Mouse (Mus musculus): ENCODE measurements around the gene Tsen2. TPM values are rescaled to one million over a fixed set of nuclear protein-coding genes. Genes with fewer than 3 reads are reported as not detected.

Gene Tsen2
- total and polyA plus RNA-seq, 2 experiments from 2014 or later: 33.7 to 34.4 TPM

DNA sequence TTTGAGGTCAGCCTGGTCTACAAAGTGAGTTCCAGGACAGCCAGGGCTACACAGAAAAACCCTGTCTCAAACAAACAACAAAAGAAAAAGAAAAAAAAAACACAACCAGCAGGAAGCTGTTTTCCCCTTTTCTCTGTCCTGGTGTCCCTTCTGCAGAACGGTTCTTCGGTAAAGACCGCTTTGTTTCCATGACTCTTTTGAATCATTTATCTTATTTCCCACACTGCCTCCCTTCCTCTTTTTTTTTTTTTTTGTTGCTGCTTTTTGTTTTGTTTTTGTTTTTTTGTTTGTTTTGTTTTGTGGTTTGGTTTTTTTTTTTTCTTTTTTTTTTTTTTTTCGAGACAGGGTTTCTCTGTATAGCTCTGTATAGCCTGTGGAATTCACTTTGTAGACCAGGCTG, 48.8 kb downstream of the Tsen2 start:
- no peaks in the 10 kb centered on the region for H3K27me3 ChIP-seq (ENCODE audit: insufficient read depth, low read length)
- ATAC-seq (no peak), DNase-seq (no peak)
- H3K9me3 ChIP-seq (ENCODE audit: low read length): no peaks in the 10 kb centered on the region
- H3K27ac ChIP-seq (ENCODE audit: low read depth, low read length): no peak overlapping the region
- no peak for TF ChIP-seq CTCF (IDR thresholded peaks at IDR 0.05; ENCODE audit: low read depth)
- H3K9ac ChIP-seq: no peak overlapping the region
- H3K36me3 ChIP-seq (ENCODE audit: insufficient read depth): no peaks in the 10 kb centered on the region
- no peaks in the 10 kb centered on the region for H3K4me1 ChIP-seq (ENCODE audit: insufficient read depth)
- H3K4me3 ChIP-seq (ENCODE audit: low read depth, low read length): no peak overlapping the region
- H3K4me2 ChIP-seq (ENCODE audit: low read depth): no peak overlapping the region
- WGBS: 77% methylated on average over 4 of the region's 4 CpGs

- ATAC-seq: no peak
- no peak for TF ChIP-seq CTCF (IDR thresholded peaks at IDR 0.05; ENCODE audit: low read depth)
Measured at GRCm38 (mm10) chr6:115594463-115594862, 50.0 kb downstream of the Tsen2 start.

GRCm38 (mm10) chr6:115595667-115596066, 51.2 kb downstream of the Tsen2 start:
- DNase-seq: no peak
- no peak overlapping the region for H3K4me3 ChIP-seq (ENCODE audit: low read depth, low read length)
- H3K9me3 ChIP-seq (ENCODE audit: low read length): no peaks in the 10 kb centered on the region
- no peak overlapping the region for H3K4me2 ChIP-seq (ENCODE audit: low read depth)
- H3K9ac ChIP-seq: no peak overlapping the region
- WGBS: 67% methylated on average over 3 of the region's 3 CpGs
- H3K27me3 ChIP-seq (ENCODE audit: insufficient read depth, low read length): no peaks in the 10 kb centered on the region
- no peak for ATAC-seq
- H3K27ac ChIP-seq (ENCODE audit: low read depth, low read length): no peak overlapping the region
- TF ChIP-seq CTCF (IDR thresholded peaks at IDR 0.05; ENCODE audit: low read depth): no peak
- no peaks in the 10 kb centered on the region for H3K36me3 ChIP-seq (ENCODE audit: insufficient read depth)
- H3K4me1 ChIP-seq (ENCODE audit: insufficient read depth): no peaks in the 10 kb centered on the region

More at GRCm38 (mm10) chr6:115594463-115594862, 50.0 kb downstream of the Tsen2 start:
- Histone ChIP-seq H3K27ac (ENCODE audit: low read depth, low read length) (no peak overlapping the region), H3K4me3 (ENCODE audit: low read depth, low read length) (no peak overlapping the region), H3K4me1 (ENCODE audit: insufficient read depth) (no peaks in the 10 kb centered on the region), H3K27me3 (ENCODE audit: insufficient read depth, low read length) (no peaks in the 10 kb centered on the region), H3K36me3 (ENCODE audit: insufficient read depth) (no peaks in the 10 kb centered on the region), H3K4me2 (ENCODE audit: low read depth) (no peak overlapping the region), H3K9ac (no peak overlapping the region), H3K9me3 (ENCODE audit: low read length) (no peaks in the 10 kb centered on the region)
- DNase-seq: no peak
- WGBS: 86% methylated on average over 3 of the region's 3 CpGs

DNA sequence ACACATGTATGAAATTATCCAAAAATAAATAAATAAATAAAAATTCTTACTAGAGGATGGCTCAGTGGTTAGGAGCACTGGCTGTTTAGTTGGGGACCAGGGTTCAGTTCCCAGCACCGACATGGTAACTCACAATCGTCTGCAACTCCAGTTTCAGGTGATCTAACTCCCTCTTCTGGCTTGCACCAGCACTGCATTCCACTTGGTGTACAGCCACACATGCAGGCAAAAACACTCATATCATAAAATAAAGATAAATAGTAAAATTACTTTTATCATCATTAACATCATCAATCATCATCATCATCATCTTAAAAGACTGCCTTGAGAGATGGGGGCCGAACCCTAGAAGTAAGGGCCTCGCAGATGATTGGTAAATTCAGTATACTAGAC, 56.9 kb downstream of the Tsen2 start:
- 0 out of 2 replicates have a peak, but pooled peaks cover 4% of the 10 kb centered on the region for H3K36me3 ChIP-seq (ENCODE audit: insufficient read depth)
- no peak for DNase-seq
- peak; percentile 37; the same call in 1 of the 2 replicates for TF ChIP-seq CTCF (IDR thresholded peaks at IDR 0.05; ENCODE audit: low read depth)
- H3K9me3 ChIP-seq (ENCODE audit: low read length): no peaks in the 10 kb centered on the region
- no peaks in the 10 kb centered on the region for H3K27me3 ChIP-seq (ENCODE audit: insufficient read depth, low read length)
- H3K4me1 ChIP-seq (ENCODE audit: insufficient read depth): no peaks in the 10 kb centered on the region
- no peak overlapping the region for H3K9ac ChIP-seq
- 64% methylated on average over 4 of the region's 4 CpGs for WGBS
- H3K4me3 ChIP-seq (ENCODE audit: low read depth, low read length): peak overlapping the region; percentile 86
- no peak overlapping the region for H3K27ac ChIP-seq (ENCODE audit: low read depth, low read length)
- ATAC-seq: peak; percentile 12; the same call in 1 of the 2 replicates
- 0 out of 2 replicates have a peak overlapping the region, but pooled peaks have one; percentile 1 for H3K4me2 ChIP-seq (ENCODE audit: low read depth)

GRCm38 (mm10) chr6:115601715-115602523, 57.5 kb downstream of the Tsen2 start, which contains the start of gene Mkrn2:
Mkrn2 (plus strand) TSS chr6:115601902.
- under 1% methylated on average over 56 of the region's 61 CpGs for WGBS
- Histone ChIP-seq H3K27ac (ENCODE audit: low read depth, low read length) (peak within 1 kb of the TSS; percentile 90), H3K4me3 (ENCODE audit: low read depth, low read length) (peak within 1 kb of the TSS; percentile 86), H3K36me3 (ENCODE audit: insufficient read depth) (0 out of 2 replicates have a peak, but pooled peaks cover 4% of the 10 kb centered on the region), H3K4me2 (ENCODE audit: low read depth) (peak within 1 kb of the TSS; percentile 66), H3K9me3 (ENCODE audit: low read length) (no peaks in the 10 kb centered on the region), H3K4me1 (ENCODE audit: insufficient read depth) (no peaks in the 10 kb centered on the region), H3K9ac (peak within 1 kb of the TSS; percentile 83), H3K27me3 (ENCODE audit: insufficient read depth, low read length) (no peaks in the 10 kb centered on the region)
- ATAC-seq (peak; percentile 97), DNase-seq (peak; percentile 94)
- no peak for TF ChIP-seq CTCF (IDR thresholded peaks at IDR 0.05; ENCODE audit: low read depth)

DNA sequence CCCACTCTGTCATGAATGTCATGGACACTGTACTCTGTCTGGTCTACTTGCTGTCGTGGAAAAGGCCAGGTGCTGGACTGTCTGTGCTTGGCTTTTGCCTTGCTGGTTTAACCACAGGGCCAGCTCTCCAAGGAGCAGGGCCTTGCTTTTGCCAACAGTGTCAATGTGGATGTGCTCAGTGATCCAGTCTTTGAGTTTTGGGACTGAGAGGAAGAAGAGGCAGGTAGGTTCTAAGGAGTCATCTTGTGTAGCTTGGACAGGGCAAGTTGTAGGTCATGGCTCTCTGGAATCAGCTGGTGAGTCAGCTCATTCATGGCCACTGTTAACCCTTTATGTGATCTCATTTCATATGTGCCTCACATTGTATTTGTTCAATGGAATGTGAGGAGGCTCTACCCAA, 62.0 kb downstream of the Tsen2 start:
- no peak overlapping the region for H3K4me3 ChIP-seq (ENCODE audit: low read depth, low read length)
- peaks cover 22% of the 10 kb centered on the region for H3K36me3 ChIP-seq (ENCODE audit: insufficient read depth)
- H3K27ac ChIP-seq (ENCODE audit: low read depth, low read length): no peak overlapping the region
- ATAC-seq (no peak), DNase-seq (no peak)
- H3K27me3 ChIP-seq (ENCODE audit: insufficient read depth, low read length): no peaks in the 10 kb centered on the region
- H3K4me2 ChIP-seq (ENCODE audit: low read depth): no peak overlapping the region
- no peaks in the 10 kb centered on the region for H3K9me3 ChIP-seq (ENCODE audit: low read length)
- H3K9ac ChIP-seq: no peak overlapping the region
- 96% methylated on average over 1 of the region's 1 CpGs for WGBS
- H3K4me1 ChIP-seq (ENCODE audit: insufficient read depth): no peaks in the 10 kb centered on the region
- no peak for TF ChIP-seq CTCF (IDR thresholded peaks at IDR 0.05; ENCODE audit: low read depth)

GRCm38 (mm10) chr6:115607429-115607828, 63.0 kb downstream of the Tsen2 start:
- Histone ChIP-seq H3K9ac (no peak overlapping the region), H3K36me3 (ENCODE audit: insufficient read depth) (peaks cover 32% of the 10 kb centered on the region), H3K27ac (ENCODE audit: low read depth, low read length) (no peak overlapping the region), H3K4me2 (ENCODE audit: low read depth) (no peak overlapping the region), H3K4me1 (ENCODE audit: insufficient read depth) (no peaks in the 10 kb centered on the region), H3K27me3 (ENCODE audit: insufficient read depth, low read length) (no peaks in the 10 kb centered on the region), H3K4me3 (ENCODE audit: low read depth, low read length) (no peak overlapping the region), H3K9me3 (ENCODE audit: low read length) (no peaks in the 10 kb centered on the region)
- TF ChIP-seq CTCF (IDR thresholded peaks at IDR 0.05; ENCODE audit: low read depth): no peak
- no peak for ATAC-seq
- DNase-seq: no peak
- 68% methylated on average over 4 of the region's 4 CpGs for WGBS
